Mouse (Mus musculus): ENCODE measurements around the gene Fhl2.

The Fhl2 gene

DNA sequence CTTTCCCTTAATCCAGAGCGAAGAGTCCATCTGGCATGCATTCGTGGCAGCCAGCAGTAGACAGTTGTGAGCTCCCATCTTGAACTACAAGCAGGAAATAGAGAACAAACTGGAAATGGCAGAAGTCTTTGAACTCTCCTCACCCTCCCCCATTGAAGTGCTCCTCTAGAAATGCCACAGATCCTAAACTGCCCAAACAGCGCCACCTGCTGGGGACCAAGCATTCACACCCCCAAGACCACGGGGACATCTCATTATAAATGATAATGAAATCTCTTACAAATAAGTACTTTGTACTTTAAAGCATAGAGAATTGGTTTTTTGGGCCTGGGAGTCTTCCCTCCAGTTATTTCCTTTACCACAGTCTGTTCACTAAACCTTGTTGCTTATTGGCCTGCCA lies 86.2 kb downstream of the Fhl2 start:
- DNase-seq (ENCODE audit: low read depth, low spot score): peak; percentile 80

DNA sequence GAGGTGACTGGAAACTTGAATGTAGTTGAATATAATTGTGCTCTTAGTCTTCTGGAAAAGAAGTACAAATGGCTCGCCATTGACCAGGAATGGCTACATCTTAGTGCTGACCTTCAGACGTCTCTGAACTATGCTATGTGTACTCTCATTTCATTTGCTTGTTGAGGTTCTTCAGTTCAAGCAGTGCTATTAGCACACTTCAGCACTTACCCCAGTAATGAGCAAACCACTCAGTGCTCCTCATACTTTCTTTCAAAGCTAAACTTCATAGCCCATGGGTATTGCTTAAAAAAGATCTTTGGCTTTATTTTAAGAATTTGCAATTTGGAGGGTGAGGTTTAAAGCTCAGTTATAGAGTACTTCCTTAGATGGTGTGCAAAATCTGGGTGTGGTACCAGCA lies 88.1 kb downstream of the Fhl2 start:
- no peak for DNase-seq (ENCODE audit: low read depth, low spot score)

DNA sequence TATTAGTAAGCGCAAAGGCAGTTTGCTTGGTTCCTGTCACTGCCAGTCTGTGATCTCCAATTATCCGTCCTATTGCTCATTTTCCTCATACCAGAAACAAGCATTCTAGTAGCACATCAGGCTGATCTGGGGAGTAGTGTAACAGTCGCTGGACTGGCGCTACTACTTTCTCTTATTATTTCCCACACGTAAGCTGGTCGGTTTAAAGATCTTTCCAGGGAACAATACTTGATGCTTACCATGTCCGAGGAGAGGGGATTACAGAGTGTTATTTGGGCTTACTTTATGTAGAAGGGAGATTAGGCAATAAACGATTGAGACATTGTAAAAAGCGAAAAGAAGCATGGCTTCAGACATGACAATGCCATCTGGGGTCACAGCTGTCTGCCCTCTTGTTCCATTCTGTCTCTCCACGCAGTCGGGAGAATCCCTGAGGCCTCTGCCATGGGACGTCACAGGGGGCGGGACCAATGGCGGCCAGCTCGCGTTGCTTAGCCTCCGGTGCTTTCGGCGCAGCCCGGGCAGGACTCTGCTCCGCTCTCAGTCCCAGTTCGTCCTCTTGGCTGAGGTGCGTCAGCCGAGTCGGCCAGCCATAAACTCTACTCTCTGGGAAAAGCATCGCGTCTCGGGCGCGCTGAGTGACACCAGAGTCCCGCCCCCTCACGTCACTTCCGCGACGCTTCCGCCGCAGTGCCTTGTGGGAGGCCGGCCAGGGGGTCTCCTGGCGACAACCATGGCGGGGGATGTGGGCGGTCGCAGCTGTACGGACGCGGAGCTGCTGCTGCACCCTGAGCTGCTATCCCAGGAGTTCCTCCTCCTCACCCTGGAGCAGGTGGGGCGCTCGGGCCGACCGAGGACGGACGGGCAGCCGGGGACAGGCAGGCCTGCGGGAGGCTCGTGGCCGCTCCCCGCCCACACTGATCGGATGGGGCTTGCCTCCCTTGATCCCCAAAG lies 98.5 kb downstream of the Fhl2 start, which contains the start of the genes Tgfbrap1 and AI597479:
Gene Tgfbrap1 (minus strand): TSS at position 607 of the 954 bp plus-strand sequence.
Gene AI597479 (plus strand): TSS at position 680 of the 954 bp plus-strand sequence.
- DNase-seq (ENCODE audit: low read depth, low spot score): peak; percentile 93

DNA sequence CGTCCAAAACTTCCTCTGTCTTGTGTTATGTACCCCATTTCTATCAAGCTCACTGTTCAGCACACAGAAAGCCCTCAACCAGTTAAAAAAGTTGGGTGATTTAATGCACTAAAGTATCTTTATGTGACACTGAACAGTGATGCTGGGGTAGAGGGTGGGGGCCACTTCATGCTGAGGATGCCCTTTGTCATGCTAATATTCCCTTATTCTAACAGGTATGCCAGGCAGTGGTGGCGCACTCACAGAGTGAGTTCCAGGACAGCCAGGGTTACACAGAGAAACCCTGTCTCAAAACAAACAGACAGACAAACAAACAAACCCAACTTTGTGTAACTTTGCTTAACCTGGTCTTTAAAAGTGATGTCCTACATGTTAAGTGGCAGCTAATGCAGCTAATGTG lies 102.6 kb downstream of the Fhl2 start:
- DNase-seq (ENCODE audit: low read depth, low spot score): peak; percentile 40

DNA sequence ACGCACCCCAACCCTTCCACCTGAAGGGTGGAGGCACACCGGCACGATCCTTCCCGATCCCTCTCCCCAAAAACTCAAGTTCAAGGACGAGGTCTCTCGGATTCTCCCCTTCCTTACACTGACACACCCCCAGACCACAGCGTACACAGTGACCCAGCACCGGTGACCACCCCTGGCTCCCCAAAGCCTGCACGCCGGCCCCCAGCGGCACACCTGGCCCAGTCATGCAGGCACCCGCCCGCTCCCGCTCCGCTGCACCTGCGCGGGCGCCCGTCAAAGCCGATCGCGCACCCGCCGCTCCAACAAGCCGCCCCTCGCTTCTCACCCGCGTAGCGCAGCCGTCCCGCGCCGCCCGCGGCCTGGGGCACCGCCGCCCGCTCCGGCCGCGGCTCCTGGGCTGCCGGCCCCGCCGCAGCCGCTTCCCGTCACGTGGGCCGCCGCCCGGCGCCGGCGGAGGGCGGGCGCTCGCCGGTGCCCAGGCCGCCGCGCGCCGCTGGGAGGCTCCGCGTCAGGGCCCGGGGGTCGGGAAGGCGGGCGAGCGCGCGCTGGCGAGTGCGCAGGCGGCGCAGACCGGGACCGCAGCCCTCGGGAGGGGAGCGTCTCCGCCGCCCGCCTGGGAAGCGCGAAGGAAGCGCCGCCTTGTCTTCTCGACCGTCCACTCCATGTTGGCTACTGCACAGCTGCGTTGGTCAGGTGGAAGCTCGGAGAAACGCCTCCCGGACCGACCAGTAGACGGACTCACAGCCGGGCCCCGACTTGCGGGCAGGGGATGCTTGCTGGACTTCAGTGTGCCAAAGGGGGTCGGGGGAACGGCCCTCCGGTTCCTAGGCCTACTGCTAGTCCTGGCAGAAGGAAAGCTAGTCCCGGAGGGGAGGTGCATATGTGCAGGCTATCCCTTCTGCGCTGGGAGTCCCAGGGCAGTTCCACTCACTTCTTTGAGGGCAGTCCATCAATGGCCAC lies 104.4 kb downstream of the Fhl2 start:
- peak; percentile 47 for DNase-seq (ENCODE audit: low read depth, low spot score)

DNA sequence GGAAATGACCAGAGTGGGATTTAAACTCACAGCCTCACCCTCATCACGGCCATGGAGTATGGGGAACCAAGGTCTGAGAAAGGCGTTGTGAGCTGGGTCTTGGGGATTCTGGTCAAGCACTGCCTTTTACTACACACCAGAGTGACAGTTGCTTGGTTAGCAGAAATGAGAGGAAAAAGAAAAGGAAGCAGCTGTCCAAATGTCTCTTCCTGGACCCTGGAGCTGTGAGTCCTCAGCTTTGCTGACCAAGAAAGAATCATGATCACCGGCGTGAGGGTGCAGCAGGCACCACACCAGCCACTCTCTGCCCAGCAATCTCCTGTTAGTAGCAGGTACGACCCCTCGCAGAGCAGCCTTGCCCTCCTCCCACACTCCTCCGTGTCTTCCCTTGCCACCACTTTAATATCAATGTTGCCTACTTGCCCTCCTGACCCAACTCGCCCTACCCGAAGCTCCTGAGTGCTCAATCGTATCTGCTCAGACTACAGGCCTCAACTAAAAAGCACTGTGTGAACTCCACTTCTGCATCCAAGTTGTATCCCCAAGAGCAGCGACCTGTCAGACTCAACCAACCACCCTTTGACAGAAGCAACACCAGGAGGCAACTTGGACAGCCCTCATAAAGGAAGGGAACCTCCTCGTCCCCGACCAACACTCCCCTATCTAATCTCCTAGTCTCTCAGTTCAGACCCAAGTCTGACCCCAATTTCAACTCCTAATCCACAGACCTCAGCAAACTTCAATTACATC lies 105.3 kb downstream of the Fhl2 start:
- no peak for DNase-seq (ENCODE audit: low read depth, low spot score)

DNA sequence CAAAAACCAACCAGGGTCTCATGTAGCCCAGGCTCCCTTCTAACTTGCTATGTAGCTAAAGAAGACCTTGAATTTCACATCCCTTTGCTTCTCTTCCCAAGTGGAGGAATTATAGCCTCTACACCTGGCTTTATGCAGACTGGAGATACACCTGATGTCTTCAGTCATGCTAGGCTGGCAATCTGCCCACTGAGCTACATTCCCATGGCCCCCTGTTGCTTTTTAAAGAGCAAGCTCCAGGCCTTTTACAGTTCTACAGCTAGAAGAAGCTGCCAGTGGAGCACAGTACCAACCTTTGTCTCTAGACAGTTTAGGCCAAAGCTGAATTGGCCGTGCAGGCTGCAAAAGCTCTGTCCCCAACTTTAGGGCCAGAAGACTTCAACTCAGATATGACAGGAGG lies 106.4 kb downstream of the Fhl2 start:
- no peak for DNase-seq (ENCODE audit: low read depth, low spot score)

DNA sequence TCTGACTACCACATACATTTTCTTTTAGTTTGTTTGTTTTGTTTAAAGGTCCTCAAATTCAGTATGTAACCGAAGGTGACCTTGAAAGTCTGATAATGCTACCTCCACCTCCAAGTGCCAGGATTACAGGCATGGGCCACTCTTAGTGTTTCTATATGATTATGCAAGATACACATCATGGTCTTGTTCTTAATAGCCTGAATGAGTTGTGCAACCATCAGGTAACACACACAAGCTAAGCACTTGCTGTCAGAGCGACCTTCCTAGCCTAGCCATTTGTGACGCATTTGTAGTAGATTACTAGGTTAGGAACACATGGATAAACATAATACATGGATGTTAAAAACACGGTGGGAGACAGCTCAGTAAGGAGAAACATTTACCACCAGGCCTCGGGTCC lies 113.8 kb downstream of the Fhl2 start:
- DNase-seq (ENCODE audit: low read depth, low spot score): no peak

DNA sequence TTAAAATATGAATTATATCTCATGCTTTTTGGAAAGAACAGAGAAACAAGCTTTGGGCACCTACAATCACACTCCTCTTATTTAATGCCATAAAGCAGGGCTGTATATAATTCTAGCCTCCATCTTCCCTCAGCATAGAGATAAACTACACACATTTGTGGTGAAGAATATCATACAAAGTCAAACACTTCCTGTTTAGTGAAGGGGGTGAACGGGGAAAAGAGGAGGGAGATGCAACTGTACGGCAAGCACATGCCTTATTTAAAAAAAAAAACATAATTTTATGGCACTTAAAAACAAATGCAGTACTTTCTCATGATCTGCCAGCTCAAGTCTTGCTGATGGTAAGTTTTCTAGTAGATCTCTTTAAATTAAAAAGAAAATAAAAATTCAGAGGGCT lies 118.7 kb downstream of the Fhl2 start:
- DNase-seq (ENCODE audit: low read depth, low spot score): no peak

DNA sequence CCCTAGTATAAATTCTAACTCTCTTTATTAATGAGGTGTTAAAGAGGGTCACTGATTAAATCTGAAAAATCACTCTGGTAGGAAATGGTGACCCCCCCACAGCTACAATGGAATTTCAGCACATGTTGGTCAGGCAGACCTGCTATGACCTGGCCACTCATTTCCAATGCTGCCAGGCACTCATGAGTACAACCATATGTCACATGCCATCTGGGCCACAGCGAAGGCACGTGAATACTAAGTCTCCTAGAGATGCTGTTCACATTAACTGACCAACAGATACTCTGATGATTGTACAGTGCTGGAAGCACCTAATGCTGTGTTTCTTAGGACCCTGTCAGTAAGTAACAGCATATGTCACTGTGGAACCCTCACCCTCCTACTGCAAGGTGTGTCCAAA lies 122.0 kb downstream of the Fhl2 start:
- DNase-seq (ENCODE audit: low read depth, low spot score): no peak

Measured in R1 (cell line).